Mouse (Mus musculus) erythroblast, embryonic 14.5 days (primary cell): ENCODE data around the gene Bsn.

Experiments used
- GATA1 ChIP-seq: IDR thresholded peaks from 2 replicates; pipeline ENCODE4 v1.6.1; 2012; ENCODE audit warnings: low read length, inconsistent platforms, mixed read lengths
- TAL1 ChIP-seq: IDR thresholded peaks from 3 replicates; pipeline ENCODE4 v1.6.1; 2012; ENCODE audit warnings: low read length, inconsistent platforms, mixed read lengths

DNA sequence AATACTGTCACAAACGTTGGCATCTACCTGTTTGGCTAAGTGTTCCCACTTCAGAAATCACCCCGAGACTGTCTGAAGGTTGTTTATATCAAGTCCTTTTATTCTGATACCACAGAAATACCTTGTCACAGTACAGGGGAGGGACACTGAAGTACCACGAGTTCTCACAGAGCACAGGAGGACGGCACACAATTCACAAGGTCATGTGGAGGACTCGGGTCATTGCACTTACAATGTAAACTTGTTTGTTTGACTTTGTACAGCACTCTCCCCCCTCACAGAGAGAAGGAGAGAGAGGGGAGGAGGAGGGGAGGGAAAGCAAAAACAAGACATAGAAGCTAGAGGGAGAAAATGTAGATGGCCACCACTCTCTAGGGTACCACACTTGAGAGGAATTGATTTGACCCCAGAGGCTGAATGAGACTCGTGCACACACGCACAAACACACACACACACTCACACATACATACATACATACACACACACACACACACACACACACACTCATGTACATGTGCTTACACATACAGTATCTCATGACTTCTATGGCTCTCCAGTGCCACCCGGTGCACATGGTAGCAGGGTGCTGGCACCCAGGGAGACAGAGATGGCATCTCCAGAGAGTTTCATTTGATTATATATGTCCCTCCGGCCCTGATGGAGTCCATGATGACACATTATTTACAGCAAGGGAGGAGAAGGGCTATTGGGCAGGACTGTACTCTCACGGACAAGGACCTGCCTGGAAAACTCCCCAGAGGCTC, 94.1 kb downstream of the Bsn start:
- no peak for TF ChIP-seq GATA1
- no peak for TF ChIP-seq TAL1
